Mouse (Mus musculus): ENCODE data around the gene Bcl7c.

- TF ChIP-seq EP300 (optimal IDR thresholded peaks at IDR 0.05) (no peak), CTCF (IDR thresholded peaks at IDR 0.05; ENCODE audit: low read depth) (no peak)
These were observed 92.4 kb downstream of the Bcl7c start for GRCm38 (mm10) chr7:127616336-127616735.
